Mouse (Mus musculus) small intestine, adult 2 months (tissue): ENCODE measurements around the gene Arrb2.

Experiments
- CTCF ChIP-seq: fragments of 200-500 bp; IDR thresholded peaks from 2 replicates; pipeline ENCODE4 v1.5.1; 2012; ENCODE audit warnings: low read depth, mild to moderate bottlenecking, control low read depth, inconsistent platforms, low read length, moderate library complexity, mixed read lengths; ENCODE audit not compliant: insufficient replicate concordance, insufficient read length; ENCODE audit errors: extremely low read depth
- POLR2A ChIP-seq: fragments of 200-500 bp; IDR thresholded peaks from 2 replicates; pipeline ENCODE4 v1.6.1; 2012; ENCODE audit warnings: low read depth, mild to moderate bottlenecking, control low read depth, inconsistent platforms, low read length, moderate library complexity

DNA sequence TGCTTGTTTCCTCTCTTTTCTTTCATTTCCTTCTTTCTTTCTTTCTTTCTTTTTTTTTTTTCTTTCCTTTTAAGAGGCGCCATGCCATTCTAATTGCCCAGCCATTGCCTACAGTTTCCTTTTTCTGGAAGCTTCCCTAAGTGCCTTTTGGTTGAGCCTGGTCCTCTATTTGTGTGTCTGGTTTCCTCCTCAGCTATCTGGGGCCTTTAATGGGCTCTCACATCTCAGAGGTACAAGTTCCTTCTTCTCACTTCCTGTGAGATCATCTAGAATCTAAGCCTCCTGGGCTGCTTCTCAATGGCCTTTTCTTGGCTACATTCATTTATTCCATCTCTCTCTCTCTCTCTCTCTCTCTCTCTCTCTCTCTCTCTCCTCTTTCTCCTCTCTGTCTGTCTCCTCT, 14.9 kb downstream of the Arrb2 start:
- TF ChIP-seq CTCF (no peak), POLR2A (no peak)
